Mouse (Mus musculus): ENCODE data around the gene Nutf2-ps1. TPM values are rescaled to one million over a fixed set of nuclear protein-coding genes. Genes with fewer than 3 reads are reported as not detected.

Gene Nutf2-ps1
- polyA plus RNA-seq, 1 experiment = 17.0 TPM

GRCm38 (mm10) chr19:53571501-53572428 is 17.1 kb downstream of the Nutf2-ps1 start:
- no peaks in the 10 kb centered on the region for H3K79me3 ChIP-seq (ENCODE audit: low read depth)
- H3K4me3 ChIP-seq (ENCODE audit: insufficient read depth, poor library complexity, severe bottlenecking) = no peak overlapping the region
- no peaks in the 10 kb centered on the region for H3K27me3 ChIP-seq (ENCODE audit: control insufficient read depth, insufficient read depth, insufficient read length)
- H3ac ChIP-seq (ENCODE audit: control insufficient read depth, insufficient read length, low read depth) = no peak overlapping the region
- TF ChIP-seq MYOD1 (IDR thresholded peaks at IDR 0.05; ENCODE audit: control insufficient read depth, insufficient read length, low read depth) = no peak
- TF ChIP-seq USF1 (IDR thresholded peaks at IDR 0.05; ENCODE audit: low read depth) = no peak
- TF ChIP-seq CEBPB (IDR thresholded peaks at IDR 0.05; ENCODE audit: low read depth) = no peak
- no peak for TF ChIP-seq CTCF (IDR thresholded peaks at IDR 0.05; ENCODE audit: control insufficient read depth, insufficient read depth, insufficient read length)
- TF ChIP-seq FOSL1 (IDR thresholded peaks at IDR 0.05; ENCODE audit: insufficient read depth, low read length, poor library complexity, severe bottlenecking) = no peak
- TF ChIP-seq MAX (IDR thresholded peaks at IDR 0.05) = no peak
- no peak for TF ChIP-seq MYOG (IDR thresholded peaks at IDR 0.05; ENCODE audit: control insufficient read depth, extremely low read depth, insufficient read length)
- H3K36me3 ChIP-seq (ENCODE audit: control insufficient read depth, insufficient read depth) = no peaks in the 10 kb centered on the region
- no peaks in the 10 kb centered on the region for H3K79me2 ChIP-seq (ENCODE audit: control insufficient read depth, insufficient read depth)

- Histone ChIP-seq H3K79me3 (ENCODE audit: low read depth) (no peaks in the 10 kb centered on the region), H3K4me3 (ENCODE audit: insufficient read depth, poor library complexity, severe bottlenecking) (no peak overlapping the region), H3K27me3 (ENCODE audit: control insufficient read depth, insufficient read depth, insufficient read length) (no peaks in the 10 kb centered on the region), H3ac (ENCODE audit: control insufficient read depth, insufficient read length, low read depth) (no peak overlapping the region), H3K79me2 (ENCODE audit: control insufficient read depth, insufficient read depth) (no peaks in the 10 kb centered on the region), H3K36me3 (ENCODE audit: control insufficient read depth, insufficient read depth) (no peaks in the 10 kb centered on the region)
- TF ChIP-seq CTCF (IDR thresholded peaks at IDR 0.05; ENCODE audit: control insufficient read depth, insufficient read depth, insufficient read length) = no peak
- TF ChIP-seq MAX (IDR thresholded peaks at IDR 0.05) = no peak
- TF ChIP-seq USF1 (IDR thresholded peaks at IDR 0.05; ENCODE audit: low read depth) = no peak
- no peak for TF ChIP-seq CEBPB (IDR thresholded peaks at IDR 0.05; ENCODE audit: low read depth)
- TF ChIP-seq MYOG (IDR thresholded peaks at IDR 0.05; ENCODE audit: control insufficient read depth, extremely low read depth, insufficient read length) = no peak
- TF ChIP-seq MYOD1 (IDR thresholded peaks at IDR 0.05; ENCODE audit: control insufficient read depth, insufficient read length, low read depth) = no peak
- no peak for TF ChIP-seq FOSL1 (IDR thresholded peaks at IDR 0.05; ENCODE audit: insufficient read depth, low read length, poor library complexity, severe bottlenecking)
Observed at GRCm38 (mm10) chr19:53571056-53571455, 17.8 kb downstream of the Nutf2-ps1 start.

- H3ac ChIP-seq (ENCODE audit: control insufficient read depth, insufficient read length, low read depth) = no peak overlapping the region
- no peaks in the 10 kb centered on the region for H3K79me3 ChIP-seq (ENCODE audit: low read depth)
- TF ChIP-seq CTCF (IDR thresholded peaks at IDR 0.05; ENCODE audit: control insufficient read depth, insufficient read depth, insufficient read length) (no peak), FOSL1 (IDR thresholded peaks at IDR 0.05; ENCODE audit: insufficient read depth, low read length, poor library complexity, severe bottlenecking) (no peak), MYOG (IDR thresholded peaks at IDR 0.05; ENCODE audit: control insufficient read depth, extremely low read depth, insufficient read length) (no peak), MYOD1 (IDR thresholded peaks at IDR 0.05; ENCODE audit: control insufficient read depth, insufficient read length, low read depth) (no peak), USF1 (IDR thresholded peaks at IDR 0.05; ENCODE audit: low read depth) (no peak), CEBPB (IDR thresholded peaks at IDR 0.05; ENCODE audit: low read depth) (no peak), MAX (IDR thresholded peaks at IDR 0.05) (no peak)
- no peaks in the 10 kb centered on the region for H3K79me2 ChIP-seq (ENCODE audit: control insufficient read depth, insufficient read depth)
- H3K27me3 ChIP-seq (ENCODE audit: control insufficient read depth, insufficient read depth, insufficient read length) = no peaks in the 10 kb centered on the region
- no peaks in the 10 kb centered on the region for H3K36me3 ChIP-seq (ENCODE audit: control insufficient read depth, insufficient read depth)
- H3K4me3 ChIP-seq (ENCODE audit: insufficient read depth, poor library complexity, severe bottlenecking) = no peak overlapping the region
Observed at GRCm38 (mm10) chr19:53568553-53568952, 20.3 kb downstream of the Nutf2-ps1 start.

GRCm38 (mm10) chr19:53567864-53568263 is 21.0 kb downstream of the Nutf2-ps1 start:
- H3K36me3 ChIP-seq (ENCODE audit: control insufficient read depth, insufficient read depth) = no peaks in the 10 kb centered on the region
- H3K4me3 ChIP-seq (ENCODE audit: insufficient read depth, poor library complexity, severe bottlenecking) = no peak overlapping the region
- H3K27me3 ChIP-seq (ENCODE audit: control insufficient read depth, insufficient read depth, insufficient read length) = no peaks in the 10 kb centered on the region
- no peaks in the 10 kb centered on the region for H3K79me3 ChIP-seq (ENCODE audit: low read depth)
- H3K79me2 ChIP-seq (ENCODE audit: control insufficient read depth, insufficient read depth) = no peaks in the 10 kb centered on the region
- H3ac ChIP-seq (ENCODE audit: control insufficient read depth, insufficient read length, low read depth) = no peak overlapping the region
- TF ChIP-seq MAX (IDR thresholded peaks at IDR 0.05) (no peak), MYOD1 (IDR thresholded peaks at IDR 0.05; ENCODE audit: control insufficient read depth, insufficient read length, low read depth) (no peak), CTCF (IDR thresholded peaks at IDR 0.05; ENCODE audit: control insufficient read depth, insufficient read depth, insufficient read length) (no peak), FOSL1 (IDR thresholded peaks at IDR 0.05; ENCODE audit: insufficient read depth, low read length, poor library complexity, severe bottlenecking) (no peak), CEBPB (IDR thresholded peaks at IDR 0.05; ENCODE audit: low read depth) (no peak), MYOG (IDR thresholded peaks at IDR 0.05; ENCODE audit: control insufficient read depth, extremely low read depth, insufficient read length) (no peak), USF1 (IDR thresholded peaks at IDR 0.05; ENCODE audit: low read depth) (no peak)

- Histone ChIP-seq H3K4me3 (ENCODE audit: insufficient read depth, poor library complexity, severe bottlenecking) (no peak overlapping the region), H3K79me3 (ENCODE audit: low read depth) (no peaks in the 10 kb centered on the region), H3K27me3 (ENCODE audit: control insufficient read depth, insufficient read depth, insufficient read length) (no peaks in the 10 kb centered on the region), H3K79me2 (ENCODE audit: control insufficient read depth, insufficient read depth) (no peaks in the 10 kb centered on the region), H3ac (ENCODE audit: control insufficient read depth, insufficient read length, low read depth) (peak overlapping the region; percentile 18), H3K36me3 (ENCODE audit: control insufficient read depth, insufficient read depth) (no peaks in the 10 kb centered on the region)
- TF ChIP-seq CTCF (IDR thresholded peaks at IDR 0.05; ENCODE audit: control insufficient read depth, insufficient read depth, insufficient read length) (no peak), MAX (IDR thresholded peaks at IDR 0.05) (no peak), MYOG (IDR thresholded peaks at IDR 0.05; ENCODE audit: control insufficient read depth, extremely low read depth, insufficient read length) (no peak), CEBPB (IDR thresholded peaks at IDR 0.05; ENCODE audit: low read depth) (no peak), MYOD1 (IDR thresholded peaks at IDR 0.05; ENCODE audit: control insufficient read depth, insufficient read length, low read depth) (no peak)
Observed at GRCm38 (mm10) chr19:53565565-53566277, 23.1 kb downstream of the Nutf2-ps1 start.
